In the genomic region with DNA sequence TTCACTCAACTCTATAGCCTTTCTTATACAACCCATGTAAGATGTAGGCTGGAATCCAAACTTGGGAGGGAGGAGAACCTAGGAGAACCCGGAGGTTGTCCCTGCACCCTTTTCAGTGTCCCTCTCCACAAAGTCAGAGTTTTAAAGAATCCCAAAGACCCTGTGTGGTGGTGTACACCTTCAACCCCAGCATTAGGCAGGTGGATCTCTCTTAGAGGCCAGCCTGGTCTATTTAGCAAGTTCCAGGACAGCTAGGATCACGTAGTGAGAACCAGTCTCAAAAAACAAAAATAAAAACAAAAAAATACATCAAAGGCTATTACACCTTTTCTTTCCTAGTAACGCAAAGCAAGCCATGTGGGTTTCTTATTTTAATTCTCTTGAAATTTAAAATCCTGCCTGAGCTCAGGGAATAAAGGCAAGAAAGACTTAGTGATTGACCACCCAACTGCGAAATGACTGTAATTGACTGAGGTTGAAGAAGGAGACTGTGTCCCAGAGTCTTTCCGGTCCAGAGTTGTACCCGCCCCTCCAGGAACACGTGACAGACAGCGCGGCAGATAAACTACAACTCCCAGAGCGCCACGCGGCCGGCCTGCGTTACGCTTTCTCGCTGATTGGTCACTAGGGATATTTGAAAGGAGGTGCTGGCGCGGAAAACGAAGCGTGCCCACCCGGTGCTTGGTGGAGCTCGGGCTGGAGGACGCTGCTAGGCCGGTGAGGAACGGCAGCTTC, we compare ENCODE assay signal across 8 mouse cellular contexts. TPM values are rescaled to one million over a fixed set of nuclear protein-coding genes. Genes with fewer than 3 reads are reported as not detected.
DNase-seq lines count a peak whose midpoint lies in the region; ATAC-seq and TF ChIP-seq lines count a peak whose summit lies in the region.

Gene Espl1, plus strand, starts transcription at position 634 of the 735 bp plus-strand sequence.

- peak within 1 kb of the TSS; percentile 92 for H3K4me3 ChIP-seq in G1E (ENCODE audit: low read depth, low read length)
- H3K4me3 ChIP-seq in forebrain, postnatal 0 days (ENCODE audit: low read depth, low read length) = peak within 1 kb of the TSS; percentile 49
- peak within 1 kb of the TSS; percentile 79 for H3K4me3 ChIP-seq in lung, embryonic 16.5 days (ENCODE audit: low read length)

- peak within 1 kb of the TSS; percentile 14; the same call in 1 of the 2 replicates for H3K9ac ChIP-seq in forebrain, postnatal 0 days
- peak within 1 kb of the TSS; percentile 78 for H3K9ac ChIP-seq in lung, embryonic 16.5 days (ENCODE audit: low read length)

- 7% methylated on average over 25 of the region's 25 CpGs for whole genome bisulfite sequencing in forebrain, postnatal 0 days
- WGBS in lung, embryonic 16.5 days = 6% methylated on average over 25 of the region's 25 CpGs

- peak; percentile 91 for DNase-seq in G1E (ENCODE audit: low spot score)
- DNase-seq in cerebellum, adult 18-20 months = peak; percentile 93 to 97
- DNase-seq in forebrain, postnatal 0 days = peak; percentile 96
- DNase-seq in layer of hippocampus, adult 9-10 months (ENCODE audit: low spot score) = peak; percentile 78
- peak; percentile 73 for DNase-seq in ovary, postnatal 10 days (ENCODE audit: low spot score)
- DNase-seq in thymus, postnatal 10 days (ENCODE audit: low spot score in 2 of 2) = peak; percentile 92 to 93

- H3K4me1 ChIP-seq in G1E (ENCODE audit: insufficient read depth, low read depth, low read length) = peaks cover 52% of the 10 kb centered on the region
- peaks cover 7% of the 10 kb centered on the region for H3K4me1 ChIP-seq in forebrain, postnatal 0 days (ENCODE audit: insufficient read depth)
- peaks cover 5% of the 10 kb centered on the region; the same call in 1 of the 2 replicates for H3K4me1 ChIP-seq in lung, embryonic 16.5 days (replicated peaks; ENCODE audit: control insufficient read depth, insufficient read depth, low read length)

- H3K36me3 ChIP-seq in G1E (replicated peaks) = peaks cover 32% of the 10 kb centered on the region
- H3K36me3 ChIP-seq in forebrain, postnatal 0 days (ENCODE audit: insufficient read depth) = 0 out of 2 replicates have a peak, but pooled peaks cover 3% of the 10 kb centered on the region
- H3K36me3 ChIP-seq in lung, embryonic 16.5 days (ENCODE audit: control insufficient read depth, insufficient read depth, low read length) = peaks cover 15% of the 10 kb centered on the region

- peak; percentile 99 for ATAC-seq in G1E (ENCODE audit: extremely low read depth, insufficient number of reproducible peaks, low FRiP score, poor library complexity, severe bottlenecking)
- peak; percentile 100 for ATAC-seq in forebrain, postnatal 0 days
- ATAC-seq in hematopoietic stem cell, adult 5-6 weeks (replicated peaks in 1 of 2; ENCODE audit: insufficient read depth in 1 of 2, low FRiP score in 2 of 2, low TSS enrichment in 1 of 2, low read depth in 1 of 2, poor library complexity in 2 of 2, severe bottlenecking in 2 of 2) = peak; percentile 100
- ATAC-seq in lung, embryonic 16.5 days (ENCODE audit: low read depth) = peak; percentile 100

- TF ChIP-seq CTCF in G1E (IDR thresholded peaks at IDR 0.05; ENCODE audit: low read depth, low read length) = no peak
- TF ChIP-seq CTCF in forebrain, postnatal 0 days (IDR thresholded peaks at IDR 0.05; ENCODE audit: low read depth) = no peak

- H3K27ac ChIP-seq in forebrain, postnatal 0 days (ENCODE audit: low read depth, low read length) = no peak within 1 kb of the TSS
- H3K27ac ChIP-seq in lung, embryonic 16.5 days (ENCODE audit: low read length) = peak within 1 kb of the TSS; percentile 36; the same call in 1 of the 2 replicates

- peak within 1 kb of the TSS; percentile 99 for H3K4me2 ChIP-seq in forebrain, postnatal 0 days (ENCODE audit: low read depth)
- peak within 1 kb of the TSS; percentile 89 for H3K4me2 ChIP-seq in lung, embryonic 16.5 days (ENCODE audit: low read depth, low read length)

- H3K9me3 ChIP-seq in G1E (replicated peaks) = no peaks in the 10 kb centered on the region
- no peaks in the 10 kb centered on the region for H3K9me3 ChIP-seq in forebrain, postnatal 0 days (ENCODE audit: low read length)
- H3K9me3 ChIP-seq in lung, embryonic 16.5 days (ENCODE audit: control insufficient read depth, low read length) = no peaks in the 10 kb centered on the region

- H3K27me3 ChIP-seq in G1E (ENCODE audit: insufficient read depth, low read length) = no peaks in the 10 kb centered on the region
- H3K27me3 ChIP-seq in forebrain, postnatal 0 days (ENCODE audit: insufficient read depth, low read length) = no peaks in the 10 kb centered on the region
- no peaks in the 10 kb centered on the region for H3K27me3 ChIP-seq in lung, embryonic 16.5 days (ENCODE audit: control insufficient read depth, insufficient read depth, low read depth, low read length)

RNA-seq across cellular contexts. Expression of gene Espl1, which starts in this region (rescaled TPM):
- 91.0 and 145 TPM in 2 replicates for total RNA-seq in G1E (2014; fragmentation: Nextera tagmentation)
- total RNA-seq in G1E (2017) = 15.8 and 23.8 TPM in 2 replicates
- polyA plus RNA-seq in G1E (2012) = 33.1 and 35.5 TPM in 2 replicates
- 2.7 and 9.6 TPM in 2 replicates for total RNA-seq in forebrain, postnatal 0 days (2014; rRNA removed)
- polyA plus RNA-seq in forebrain, postnatal 0 days (2015; fragmentation: Nextera tagmentation; extraction: Ambion mirVana) = 1.5 and 2.3 TPM in 2 replicates
- 8.5 and 26.9 TPM in 2 replicates for total RNA-seq in hematopoietic stem cell, adult 5-6 weeks (2017)
- polyA plus RNA-seq in lung, embryonic 16.5 days (2015; fragmentation: Nextera tagmentation; extraction: Ambion mirVana) = 27.3 and 30.6 TPM in 2 replicates
